Mouse (Mus musculus): ENCODE measurements around the gene Kdm5a. TPM values are rescaled to one million over a fixed set of nuclear protein-coding genes. Genes with fewer than 3 reads are reported as not detected.

The Kdm5a gene
- 64.7 and 65.9 TPM in 2 replicates for polyA plus RNA-seq (2016; fragmentation: Nextera tagmentation; extraction: Ambion mirVana)

DNA sequence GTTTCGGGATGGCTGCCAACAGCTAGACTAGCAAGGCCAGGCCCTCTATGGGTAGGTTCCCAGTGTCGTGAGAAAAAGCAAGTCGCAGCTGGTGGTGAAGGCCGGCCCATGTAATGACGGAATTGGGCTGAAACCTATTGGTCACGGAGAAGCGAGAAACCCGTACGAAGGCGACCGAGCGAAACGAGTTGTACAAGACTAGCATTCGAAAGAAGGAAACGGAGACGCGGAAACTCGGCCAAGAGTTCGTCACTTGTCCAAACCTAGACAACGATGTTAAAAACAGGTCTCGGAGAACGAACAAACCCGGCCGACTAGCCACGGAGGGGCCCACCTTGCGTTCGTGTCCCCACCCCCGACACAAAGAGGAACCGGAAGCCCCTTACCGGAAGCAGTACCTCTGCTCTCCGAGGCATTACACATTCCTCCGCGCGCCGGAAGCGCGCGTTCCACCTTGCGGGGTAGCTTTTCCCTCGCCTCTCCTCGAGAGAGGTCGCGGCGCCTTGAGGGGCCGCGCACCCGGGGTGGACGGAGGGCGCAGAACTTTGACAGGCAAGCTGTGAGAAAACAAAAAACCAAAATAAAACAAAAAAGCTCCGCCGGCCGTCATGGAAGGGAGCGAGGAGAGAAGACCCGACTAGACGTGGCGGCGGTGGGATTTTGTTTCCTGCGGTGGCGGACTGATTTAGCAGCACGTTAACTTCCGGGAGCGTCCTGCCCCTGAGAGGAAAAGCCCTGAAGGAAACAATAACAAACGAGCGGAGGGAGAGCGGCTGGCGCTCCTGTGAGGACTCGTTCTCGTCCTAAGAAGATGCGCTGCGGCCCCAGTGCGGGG, at the start of gene Kdm5a, which contains the start of gene Ccdc77:
TSS of gene Kdm5a (plus strand) at position 437 of the 835 bp plus-strand sequence.
TSS of gene Ccdc77 (minus strand) at position 687 of the 835 bp plus-strand sequence.
- under 1% methylated on average over 71 of the region's 71 CpGs for WGBS

GRCm38 (mm10) chr6:120318303-120318940, 45.5 kb upstream of the Kdm5a start:
- no peak for ATAC-seq (ENCODE audit: low FRiP score, low read depth)
- Histone ChIP-seq H3K4me1 (no peaks in the 10 kb centered on the region), H3K4me3 (no peak overlapping the region), H3K4me2 (replicated peaks) (no peak overlapping the region), H3K36me3 (no peaks in the 10 kb centered on the region), H3K27ac (replicated peaks) (no peak overlapping the region), H3K27me3 (no peaks in the 10 kb centered on the region), H3K9me3 (no peaks in the 10 kb centered on the region), H3K9ac (replicated peaks) (no peak overlapping the region)
- WGBS: 82% methylated on average over 11 of the region's 11 CpGs

More for the DNA sequence above, at the start of gene Kdm5a, which contains the start of gene Ccdc77:
- Histone ChIP-seq H3K4me2 (replicated peaks) (peak within 1 kb of the TSS; percentile 90), H3K4me1 (peaks cover 16% of the 10 kb centered on the region), H3K9me3 (no peaks in the 10 kb centered on the region), H3K9ac (replicated peaks) (peak within 1 kb of the TSS; percentile 89), H3K36me3 (peaks cover 20% of the 10 kb centered on the region), H3K27me3 (no peaks in the 10 kb centered on the region), H3K4me3 (peak within 1 kb of the TSS; percentile 99), H3K27ac (replicated peaks) (peak within 1 kb of the TSS; percentile 94)
- ATAC-seq (ENCODE audit: low FRiP score, low read depth): peak; percentile 96

- no peak for ATAC-seq (ENCODE audit: low FRiP score, low read depth)
- no peaks in the 10 kb centered on the region for H3K36me3 ChIP-seq
- WGBS: 91% methylated on average over 9 of the region's 9 CpGs
Measured at GRCm38 (mm10) chr6:120319129-120319528, 44.8 kb upstream of the Kdm5a start.

DNA sequence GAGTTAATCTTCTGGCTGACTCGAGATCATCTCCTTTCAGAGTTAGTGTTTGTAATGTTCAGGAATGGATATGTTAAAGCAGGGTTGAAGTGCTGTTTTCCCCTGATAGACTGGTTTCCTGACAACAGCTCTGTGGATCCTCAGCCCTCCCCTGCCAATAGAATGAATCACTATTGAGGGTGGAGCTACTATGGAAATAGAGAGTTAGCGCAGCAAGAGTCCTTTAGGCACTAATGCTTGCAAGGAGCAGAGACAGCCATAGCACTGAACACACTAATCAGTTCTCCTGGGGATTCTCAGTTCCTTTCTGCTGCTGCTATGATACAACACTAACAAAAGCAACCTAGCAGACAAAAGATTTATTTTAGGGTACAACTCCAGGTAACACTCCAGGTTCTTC, 43.6 kb upstream of the Kdm5a start:
- H3K27me3 ChIP-seq: no peaks in the 10 kb centered on the region
- H3K27ac ChIP-seq (replicated peaks): no peak overlapping the region
- H3K4me1 ChIP-seq: no peaks in the 10 kb centered on the region
- ATAC-seq (ENCODE audit: low FRiP score, low read depth): no peak
- H3K9me3 ChIP-seq: no peaks in the 10 kb centered on the region
- WGBS: 74% methylated on average over 2 of the region's 2 CpGs
- no peak overlapping the region for H3K9ac ChIP-seq (replicated peaks)
- H3K36me3 ChIP-seq: peaks cover 9% of the 10 kb centered on the region
- no peak overlapping the region for H3K4me3 ChIP-seq
- H3K4me2 ChIP-seq (replicated peaks): no peak overlapping the region

More at GRCm38 (mm10) chr6:120319129-120319528, 44.8 kb upstream of the Kdm5a start:
- no peak overlapping the region for H3K9ac ChIP-seq (replicated peaks)
- H3K27me3 ChIP-seq: no peaks in the 10 kb centered on the region
- H3K27ac ChIP-seq (replicated peaks): no peak overlapping the region
- no peaks in the 10 kb centered on the region for H3K9me3 ChIP-seq
- H3K4me2 ChIP-seq (replicated peaks): no peak overlapping the region
- H3K4me1 ChIP-seq: no peaks in the 10 kb centered on the region
- no peak overlapping the region for H3K4me3 ChIP-seq

DNA sequence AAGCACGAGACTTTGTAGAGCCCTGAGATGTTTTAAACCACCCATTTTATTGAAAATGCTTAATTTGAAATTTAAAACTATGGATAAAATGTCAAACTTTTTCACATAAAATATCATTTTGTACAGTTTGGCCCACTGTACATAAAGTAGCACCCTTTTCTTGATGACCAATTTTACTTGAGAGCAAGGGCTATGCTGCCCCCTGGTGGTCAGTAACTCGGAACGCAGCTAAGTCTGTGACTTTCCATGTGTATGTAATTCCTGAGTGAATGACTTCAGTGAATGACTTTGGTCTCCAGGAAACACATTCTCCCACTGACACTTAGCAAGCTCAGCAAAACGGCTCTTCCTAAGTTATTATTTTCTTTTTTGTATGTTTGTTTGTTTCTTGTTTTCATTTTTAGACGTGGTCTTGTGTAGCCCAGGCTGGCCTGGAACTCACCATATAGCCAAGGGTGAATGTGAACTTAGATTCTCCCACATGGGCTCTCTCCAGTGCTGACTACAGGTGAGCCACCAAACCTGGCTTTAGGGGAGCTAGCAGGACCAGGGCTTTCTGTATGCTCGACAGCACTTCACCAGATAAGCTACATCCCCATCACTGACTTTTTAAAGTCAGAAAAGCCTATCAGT, 39.5 kb upstream of the Kdm5a start:
- Histone ChIP-seq H3K4me2 (replicated peaks) (no peak overlapping the region), H3K4me3 (no peak overlapping the region), H3K27me3 (no peaks in the 10 kb centered on the region), H3K4me1 (no peaks in the 10 kb centered on the region), H3K9ac (replicated peaks) (no peak overlapping the region), H3K36me3 (peaks cover 20% of the 10 kb centered on the region), H3K27ac (replicated peaks) (no peak overlapping the region), H3K9me3 (no peaks in the 10 kb centered on the region)
- no peak for ATAC-seq (ENCODE audit: low FRiP score, low read depth)
- WGBS: 31% methylated on average over 6 of the region's 6 CpGs

DNA sequence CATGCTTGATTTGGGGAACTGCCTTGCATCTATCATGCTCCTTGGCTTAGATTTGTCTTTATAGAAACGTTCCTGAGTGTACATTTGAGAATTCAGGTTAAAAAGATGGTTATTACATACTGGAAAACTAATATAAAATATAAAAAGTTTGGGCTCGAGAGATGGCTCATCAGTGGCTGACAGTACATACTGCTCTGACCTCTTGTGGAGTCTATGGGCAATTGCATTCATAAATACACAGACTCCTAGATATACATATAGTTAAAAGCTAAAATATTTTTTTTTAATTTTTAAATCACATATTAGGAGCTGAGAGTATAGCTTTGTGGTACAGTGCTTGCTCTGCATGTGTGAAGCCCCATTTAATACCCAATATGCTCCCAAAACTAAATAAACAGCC, 31.6 kb upstream of the Kdm5a start:
- WGBS: 85% methylated on average over 2 of the region's 2 CpGs
- H3K36me3 ChIP-seq: peaks cover 82% of the 10 kb centered on the region
- no peak for ATAC-seq (ENCODE audit: low FRiP score, low read depth)
- no peaks in the 10 kb centered on the region for H3K9me3 ChIP-seq
- no peaks in the 10 kb centered on the region for H3K27me3 ChIP-seq
- H3K27ac ChIP-seq (replicated peaks): no peak overlapping the region
- no peaks in the 10 kb centered on the region for H3K4me1 ChIP-seq
- H3K4me3 ChIP-seq: no peak overlapping the region
- H3K9ac ChIP-seq (replicated peaks): no peak overlapping the region
- no peak overlapping the region for H3K4me2 ChIP-seq (replicated peaks)

GRCm38 (mm10) chr6:120343992-120344391, 19.9 kb upstream of the Kdm5a start:
- peaks cover 79% of the 10 kb centered on the region for H3K36me3 ChIP-seq
- H3K4me1 ChIP-seq: no peaks in the 10 kb centered on the region
- H3K9me3 ChIP-seq: no peaks in the 10 kb centered on the region
- no peaks in the 10 kb centered on the region for H3K27me3 ChIP-seq
- no peak overlapping the region for H3K9ac ChIP-seq (replicated peaks)
- H3K4me3 ChIP-seq: no peak overlapping the region
- ATAC-seq (ENCODE audit: low FRiP score, low read depth): no peak
- WGBS: 77% methylated on average over 1 of the region's 1 CpGs
- H3K27ac ChIP-seq (replicated peaks): no peak overlapping the region
- no peak overlapping the region for H3K4me2 ChIP-seq (replicated peaks)

GRCm38 (mm10) chr6:120349018-120349417, 14.9 kb upstream of the Kdm5a start:
- Histone ChIP-seq H3K36me3 (peaks cover 68% of the 10 kb centered on the region), H3K4me3 (no peak overlapping the region), H3K9me3 (no peaks in the 10 kb centered on the region), H3K27ac (replicated peaks) (no peak overlapping the region), H3K4me1 (no peaks in the 10 kb centered on the region), H3K9ac (replicated peaks) (no peak overlapping the region), H3K4me2 (replicated peaks) (no peak overlapping the region), H3K27me3 (no peaks in the 10 kb centered on the region)
- ATAC-seq (ENCODE audit: low FRiP score, low read depth): no peak
- 88% methylated on average over 3 of the region's 3 CpGs for WGBS

GRCm38 (mm10) chr6:120356478-120356877, 7.4 kb upstream of the Kdm5a start:
- peak overlapping the region; percentile 60 for H3K4me3 ChIP-seq
- H3K27me3 ChIP-seq: no peaks in the 10 kb centered on the region
- H3K27ac ChIP-seq (replicated peaks): peak overlapping the region; percentile 56; the same call in 1 of the 2 replicates
- no peak for ATAC-seq (ENCODE audit: low FRiP score, low read depth)
- peak overlapping the region; percentile 59 for H3K4me2 ChIP-seq (replicated peaks)
- H3K9me3 ChIP-seq: no peaks in the 10 kb centered on the region
- H3K4me1 ChIP-seq: peaks cover 8% of the 10 kb centered on the region
- H3K9ac ChIP-seq (replicated peaks): peak overlapping the region; percentile 62
- WGBS: 43% methylated on average over 5 of the region's 5 CpGs
- peaks cover 13% of the 10 kb centered on the region; the same call in 1 of the 2 replicates for H3K36me3 ChIP-seq

- no peaks in the 10 kb centered on the region for H3K9me3 ChIP-seq
- peak; percentile 98 for ATAC-seq (ENCODE audit: low FRiP score, low read depth)
- 1% methylated on average over 31 of the region's 31 CpGs for WGBS
- peak overlapping the region; percentile 59 for H3K4me2 ChIP-seq (replicated peaks)
- H3K27ac ChIP-seq (replicated peaks): peak overlapping the region; percentile 56
- H3K4me1 ChIP-seq: peaks cover 8% of the 10 kb centered on the region
- peak overlapping the region; percentile 60 for H3K4me3 ChIP-seq
- peak overlapping the region; percentile 62 for H3K9ac ChIP-seq (replicated peaks)
- peaks cover 12% of the 10 kb centered on the region; the same call in 1 of the 2 replicates for H3K36me3 ChIP-seq
- H3K27me3 ChIP-seq: no peaks in the 10 kb centered on the region
Measured at GRCm38 (mm10) chr6:120356951-120357945, 6.7 kb upstream of the Kdm5a start.

GRCm38 (mm10) chr6:120362124-120362523, 1.8 kb upstream of the Kdm5a start:
- H3K27me3 ChIP-seq: no peaks in the 10 kb centered on the region
- no peak overlapping the region for H3K27ac ChIP-seq (replicated peaks)
- 97% methylated on average over 2 of the region's 2 CpGs for whole genome bisulfite sequencing
- peaks cover 16% of the 10 kb centered on the region for H3K4me1 ChIP-seq
- no peaks in the 10 kb centered on the region for H3K9me3 ChIP-seq
- H3K4me3 ChIP-seq: no peak overlapping the region
- no peak overlapping the region for H3K4me2 ChIP-seq (replicated peaks)
- ATAC-seq (ENCODE audit: low FRiP score, low read depth): no peak
- H3K36me3 ChIP-seq: peaks cover 3% of the 10 kb centered on the region
- no peak overlapping the region for H3K9ac ChIP-seq (replicated peaks)

All from midbrain, embryonic 12.5 days (tissue).